Mouse (Mus musculus): ENCODE measurements at regions not wholly inside any gene's neighbourhood (a gene's known extent, or its start where the extent isn't known, plus 50 kb on each side); places are given as distances from the start of the nearest gene placed in this dataset.

GRCm38 (mm10) chr9:47444752-47445151, 85.2 kb upstream of the Cadm1 start:
- ATAC-seq (ENCODE audit: insufficient number of reproducible peaks, insufficient read depth, low FRiP score, low TSS enrichment, low read depth), result no peak
- no peak overlapping the region for H3K4me2 ChIP-seq
- WGBS, result 19% methylated on average over 1 of the region's 1 CpGs
- H3K27ac ChIP-seq, result no peak overlapping the region
- no peaks in the 10 kb centered on the region for H3K36me3 ChIP-seq
- H3K4me3 ChIP-seq, result no peak overlapping the region
- no peak overlapping the region for H3K9ac ChIP-seq
- H3K27me3 ChIP-seq, result peaks cover 5% of the 10 kb centered on the region; the same call in 1 of the 2 replicates
- H3K9me3 ChIP-seq, result no peaks in the 10 kb centered on the region
- H3K4me1 ChIP-seq, result peaks cover 7% of the 10 kb centered on the region; the same call in 1 of the 2 replicates

- Histone ChIP-seq H3K4me2 (no peak overlapping the region), H3K27ac (no peak overlapping the region), H3K36me3 (no peaks in the 10 kb centered on the region), H3K9me3 (no peaks in the 10 kb centered on the region), H3K9ac (no peak overlapping the region), H3K4me1 (peaks cover 1% of the 10 kb centered on the region; the same call in 1 of the 2 replicates), H3K27me3 (peaks cover 5% of the 10 kb centered on the region; the same call in 1 of the 2 replicates), H3K4me3 (no peak overlapping the region)
- ATAC-seq (ENCODE audit: insufficient number of reproducible peaks, insufficient read depth, low FRiP score, low TSS enrichment, low read depth), result no peak
- WGBS, result 72% methylated on average over 6 of the region's 6 CpGs
These were observed 84.6 kb upstream of the Cadm1 start for GRCm38 (mm10) chr9:47445332-47445731.

- no peaks in the 10 kb centered on the region for H3K27me3 ChIP-seq
These were observed 77.2 kb upstream of the Cadm1 start for GRCm38 (mm10) chr9:47452752-47453151.

GRCm38 (mm10) chr9:47458721-47459418, 71.1 kb upstream of the Cadm1 start:
- 33% methylated on average over 15 of the region's 15 CpGs for WGBS

More at GRCm38 (mm10) chr9:47452752-47453151, 77.2 kb upstream of the Cadm1 start:
- 76% methylated on average over 4 of the region's 4 CpGs for WGBS
- Histone ChIP-seq H3K4me3 (no peak overlapping the region), H3K4me2 (no peak overlapping the region), H3K27ac (no peak overlapping the region), H3K9ac (no peak overlapping the region), H3K4me1 (no peaks in the 10 kb centered on the region), H3K36me3 (no peaks in the 10 kb centered on the region), H3K9me3 (0 out of 2 replicates have a peak, but pooled peaks cover 5% of the 10 kb centered on the region)
- no peak for ATAC-seq (ENCODE audit: insufficient number of reproducible peaks, insufficient read depth, low FRiP score, low TSS enrichment, low read depth)

GRCm38 (mm10) chr9:47459461-47460049, 70.4 kb upstream of the Cadm1 start:
- H3K4me1 ChIP-seq, result peaks cover 14% of the 10 kb centered on the region
- no peak for ATAC-seq (ENCODE audit: insufficient number of reproducible peaks, insufficient read depth, low FRiP score, low TSS enrichment, low read depth)
- H3K9me3 ChIP-seq, result 0 out of 2 replicates have a peak, but pooled peaks cover 5% of the 10 kb centered on the region
- WGBS, result 82% methylated on average over 8 of the region's 8 CpGs
- no peaks in the 10 kb centered on the region for H3K36me3 ChIP-seq
- no peaks in the 10 kb centered on the region for H3K27me3 ChIP-seq
- no peak overlapping the region for H3K4me3 ChIP-seq
- H3K4me2 ChIP-seq, result no peak overlapping the region
- H3K9ac ChIP-seq, result no peak overlapping the region
- no peak overlapping the region for H3K27ac ChIP-seq

More at GRCm38 (mm10) chr9:47458721-47459418, 71.1 kb upstream of the Cadm1 start:
- H3K36me3 ChIP-seq, result no peaks in the 10 kb centered on the region
- no peak for ATAC-seq (ENCODE audit: insufficient number of reproducible peaks, insufficient read depth, low FRiP score, low TSS enrichment, low read depth)
- no peak overlapping the region for H3K4me3 ChIP-seq
- H3K9me3 ChIP-seq, result 0 out of 2 replicates have a peak, but pooled peaks cover 5% of the 10 kb centered on the region
- H3K9ac ChIP-seq, result no peak overlapping the region
- H3K27ac ChIP-seq, result no peak overlapping the region
- H3K27me3 ChIP-seq, result no peaks in the 10 kb centered on the region
- peak overlapping the region; percentile 28; the same call in 1 of the 2 replicates for H3K4me2 ChIP-seq
- H3K4me1 ChIP-seq, result peaks cover 14% of the 10 kb centered on the region

GRCm38 (mm10) chr9:47460241-47460640, 69.7 kb upstream of the Cadm1 start:
- no peak overlapping the region for H3K9ac ChIP-seq
- H3K27ac ChIP-seq, result no peak overlapping the region
- H3K9me3 ChIP-seq, result 0 out of 2 replicates have a peak, but pooled peaks cover 5% of the 10 kb centered on the region
- H3K4me1 ChIP-seq, result peaks cover 14% of the 10 kb centered on the region
- no peak for ATAC-seq (ENCODE audit: insufficient number of reproducible peaks, insufficient read depth, low FRiP score, low TSS enrichment, low read depth)
- H3K27me3 ChIP-seq, result no peaks in the 10 kb centered on the region
- no peak overlapping the region for H3K4me2 ChIP-seq
- 84% methylated on average over 15 of the region's 15 CpGs for WGBS
- no peak overlapping the region for H3K4me3 ChIP-seq
- no peaks in the 10 kb centered on the region for H3K36me3 ChIP-seq

- H3K27ac ChIP-seq, result no peak overlapping the region
- H3K9ac ChIP-seq, result no peak overlapping the region
- H3K27me3 ChIP-seq, result no peaks in the 10 kb centered on the region
- H3K4me3 ChIP-seq, result no peak overlapping the region
- whole genome bisulfite sequencing, result 90% methylated on average over 3 of the region's 3 CpGs
- no peak overlapping the region for H3K4me2 ChIP-seq
- H3K4me1 ChIP-seq, result peaks cover 14% of the 10 kb centered on the region
- no peak for ATAC-seq (ENCODE audit: insufficient number of reproducible peaks, insufficient read depth, low FRiP score, low TSS enrichment, low read depth)
- H3K9me3 ChIP-seq, result no peaks in the 10 kb centered on the region
- no peaks in the 10 kb centered on the region for H3K36me3 ChIP-seq
These were observed 68.1 kb upstream of the Cadm1 start for GRCm38 (mm10) chr9:47461915-47462314.

- Histone ChIP-seq H3K4me1 (no peaks in the 10 kb centered on the region), H3K9me3 (no peaks in the 10 kb centered on the region), H3K9ac (no peak overlapping the region), H3K27ac (no peak overlapping the region), H3K36me3 (no peaks in the 10 kb centered on the region), H3K27me3 (no peaks in the 10 kb centered on the region), H3K4me3 (no peak overlapping the region), H3K4me2 (no peak overlapping the region)
- 72% methylated on average over 3 of the region's 3 CpGs for WGBS
- ATAC-seq (ENCODE audit: insufficient number of reproducible peaks, insufficient read depth, low FRiP score, low TSS enrichment, low read depth), result no peak
These were observed 63.2 kb upstream of the Cadm1 start for GRCm38 (mm10) chr9:47466767-47467166.

- Histone ChIP-seq H3K27me3 (no peaks in the 10 kb centered on the region), H3K4me1 (no peaks in the 10 kb centered on the region), H3K9me3 (no peaks in the 10 kb centered on the region), H3K4me2 (no peak overlapping the region), H3K4me3 (no peak overlapping the region), H3K9ac (no peak overlapping the region), H3K27ac (no peak overlapping the region), H3K36me3 (no peaks in the 10 kb centered on the region)
- ATAC-seq (ENCODE audit: insufficient number of reproducible peaks, insufficient read depth, low FRiP score, low TSS enrichment, low read depth), result no peak
- 88% methylated on average over 9 of the region's 9 CpGs for WGBS
These were observed 62.2 kb upstream of the Cadm1 start for GRCm38 (mm10) chr9:47467815-47468214.

GRCm38 (mm10) chr9:47469576-47469975, 60.4 kb upstream of the Cadm1 start:
- Histone ChIP-seq H3K4me1 (no peaks in the 10 kb centered on the region), H3K27ac (no peak overlapping the region), H3K36me3 (no peaks in the 10 kb centered on the region), H3K4me3 (no peak overlapping the region), H3K9me3 (no peaks in the 10 kb centered on the region), H3K27me3 (no peaks in the 10 kb centered on the region), H3K9ac (no peak overlapping the region), H3K4me2 (no peak overlapping the region)
- no peak for ATAC-seq (ENCODE audit: insufficient number of reproducible peaks, insufficient read depth, low FRiP score, low TSS enrichment, low read depth)
- WGBS, result 90% methylated on average over 1 of the region's 1 CpGs

GRCm38 (mm10) chr9:47470741-47471140, 59.2 kb upstream of the Cadm1 start:
- no peaks in the 10 kb centered on the region for H3K4me1 ChIP-seq
- H3K4me2 ChIP-seq, result no peak overlapping the region
- H3K9ac ChIP-seq, result no peak overlapping the region
- no peaks in the 10 kb centered on the region for H3K27me3 ChIP-seq
- 83% methylated on average over 1 of the region's 1 CpGs for WGBS
- ATAC-seq (ENCODE audit: insufficient number of reproducible peaks, insufficient read depth, low FRiP score, low TSS enrichment, low read depth), result no peak
- no peaks in the 10 kb centered on the region for H3K9me3 ChIP-seq
- no peak overlapping the region for H3K27ac ChIP-seq
- no peak overlapping the region for H3K4me3 ChIP-seq
- H3K36me3 ChIP-seq, result no peaks in the 10 kb centered on the region

Data from embryonic facial prominence, embryonic 13.5 days (tissue).